Mouse (Mus musculus): ENCODE measurements at regions not wholly inside any gene's neighbourhood (a gene's known extent, or its start where the extent isn't known, plus 50 kb on each side); places are given as distances from the start of the nearest gene placed in this dataset.
A peak's percentile ranks its signal among the peaks of the same experiment; 100 is the strongest.

- no peak overlapping the region for H3K4me2 ChIP-seq (ENCODE audit: low read depth)
- DNase-seq (peak; percentile 66), ATAC-seq (peak; percentile 27; the same call in 1 of the 2 replicates)
- no peaks in the 10 kb centered on the region; the same call in 1 of the 2 replicates for H3K4me1 ChIP-seq (ENCODE audit: insufficient read depth)
- H3K27ac ChIP-seq (ENCODE audit: low read depth, low read length) = no peak overlapping the region
- H3K4me3 ChIP-seq (ENCODE audit: low read depth, low read length) = no peak overlapping the region
- H3K9ac ChIP-seq = no peak overlapping the region
- no peak for TF ChIP-seq CTCF (IDR thresholded peaks at IDR 0.05; ENCODE audit: low read depth)
- no peaks in the 10 kb centered on the region for H3K27me3 ChIP-seq (ENCODE audit: insufficient read depth, low read length)
- no peaks in the 10 kb centered on the region for H3K36me3 ChIP-seq (ENCODE audit: insufficient read depth)
- H3K9me3 ChIP-seq (ENCODE audit: low read length) = 0 out of 2 replicates have a peak, but pooled peaks cover 3% of the 10 kb centered on the region
- WGBS = 23% methylated on average over 4 of the region's 4 CpGs
Measured at GRCm38 (mm10) chr2:171846826-171847492, 196.3 kb downstream of the Cbln4 start.

GRCm38 (mm10) chr2:171840058-171840713 is 203.1 kb downstream of the Cbln4 start:
- no peak for TF ChIP-seq CTCF (IDR thresholded peaks at IDR 0.05; ENCODE audit: low read depth)
- no peaks in the 10 kb centered on the region for H3K36me3 ChIP-seq (ENCODE audit: insufficient read depth)
- no peaks in the 10 kb centered on the region for H3K4me1 ChIP-seq (ENCODE audit: insufficient read depth)
- no peak for ATAC-seq
- no peak overlapping the region for H3K4me3 ChIP-seq (ENCODE audit: low read depth, low read length)
- 33% methylated on average over 14 of the region's 14 CpGs for WGBS
- H3K9ac ChIP-seq = no peak overlapping the region
- H3K27ac ChIP-seq (ENCODE audit: low read depth, low read length) = no peak overlapping the region
- no peak for DNase-seq
- no peak overlapping the region for H3K4me2 ChIP-seq (ENCODE audit: low read depth)
- H3K9me3 ChIP-seq (ENCODE audit: low read length) = no peaks in the 10 kb centered on the region
- no peaks in the 10 kb centered on the region for H3K27me3 ChIP-seq (ENCODE audit: insufficient read depth, low read length)

- Histone ChIP-seq H3K27me3 (ENCODE audit: insufficient read depth, low read length) (no peaks in the 10 kb centered on the region), H3K4me2 (ENCODE audit: low read depth) (no peak overlapping the region), H3K4me1 (ENCODE audit: insufficient read depth) (peaks cover 4% of the 10 kb centered on the region; the same call in 1 of the 2 replicates), H3K36me3 (ENCODE audit: insufficient read depth) (no peaks in the 10 kb centered on the region), H3K27ac (ENCODE audit: low read depth, low read length) (no peak overlapping the region), H3K9me3 (ENCODE audit: low read length) (no peaks in the 10 kb centered on the region), H3K9ac (no peak overlapping the region), H3K4me3 (ENCODE audit: low read depth, low read length) (no peak overlapping the region)
- WGBS = 40% methylated on average over 6 of the region's 6 CpGs
- no peak for TF ChIP-seq CTCF (IDR thresholded peaks at IDR 0.05; ENCODE audit: low read depth)
- DNase-seq (no peak), ATAC-seq (no peak)
Measured at GRCm38 (mm10) chr2:171822156-171822555, 221.1 kb downstream of the Cbln4 start.

GRCm38 (mm10) chr2:171818504-171818903 is 224.8 kb downstream of the Cbln4 start:
- no peaks in the 10 kb centered on the region for H3K36me3 ChIP-seq (ENCODE audit: insufficient read depth)
- peaks cover 6% of the 10 kb centered on the region; the same call in 1 of the 2 replicates for H3K4me1 ChIP-seq (ENCODE audit: insufficient read depth)
- no peak for TF ChIP-seq CTCF (IDR thresholded peaks at IDR 0.05; ENCODE audit: low read depth)
- ATAC-seq = peak; percentile 47; the same call in 1 of the 2 replicates
- no peak overlapping the region for H3K9ac ChIP-seq
- peak; percentile 63 for DNase-seq
- no peak overlapping the region for H3K4me2 ChIP-seq (ENCODE audit: low read depth)
- H3K27ac ChIP-seq (ENCODE audit: low read depth, low read length) = no peak overlapping the region
- WGBS = 34% methylated on average over 8 of the region's 8 CpGs
- no peaks in the 10 kb centered on the region for H3K9me3 ChIP-seq (ENCODE audit: low read length)
- H3K27me3 ChIP-seq (ENCODE audit: insufficient read depth, low read length) = no peaks in the 10 kb centered on the region
- no peak overlapping the region for H3K4me3 ChIP-seq (ENCODE audit: low read depth, low read length)

GRCm38 (mm10) chr2:171816685-171817419 is 226.4 kb downstream of the Cbln4 start:
- WGBS = 73% methylated on average over 10 of the region's 10 CpGs
- Histone ChIP-seq H3K9ac (no peak overlapping the region), H3K4me1 (ENCODE audit: insufficient read depth) (peaks cover 6% of the 10 kb centered on the region; the same call in 1 of the 2 replicates), H3K9me3 (ENCODE audit: low read length) (no peaks in the 10 kb centered on the region), H3K4me3 (ENCODE audit: low read depth, low read length) (no peak overlapping the region), H3K27ac (ENCODE audit: low read depth, low read length) (0 out of 2 replicates have a peak overlapping the region, but pooled peaks have one; percentile 21), H3K4me2 (ENCODE audit: low read depth) (no peak overlapping the region), H3K27me3 (ENCODE audit: insufficient read depth, low read length) (no peaks in the 10 kb centered on the region), H3K36me3 (ENCODE audit: insufficient read depth) (no peaks in the 10 kb centered on the region)
- ATAC-seq (peak; percentile 94), DNase-seq (peak; percentile 86)
- TF ChIP-seq CTCF (IDR thresholded peaks at IDR 0.05; ENCODE audit: low read depth) = no peak

- no peak overlapping the region for H3K4me2 ChIP-seq (ENCODE audit: low read depth)
- H3K4me3 ChIP-seq (ENCODE audit: low read depth, low read length) = no peak overlapping the region
- TF ChIP-seq CTCF (IDR thresholded peaks at IDR 0.05; ENCODE audit: low read depth) = no peak
- H3K9me3 ChIP-seq (ENCODE audit: low read length) = no peaks in the 10 kb centered on the region
- peaks cover 6% of the 10 kb centered on the region; the same call in 1 of the 2 replicates for H3K4me1 ChIP-seq (ENCODE audit: insufficient read depth)
- no peak overlapping the region for H3K9ac ChIP-seq
- ATAC-seq (peak; percentile 52), DNase-seq (peak; percentile 51)
- 46% methylated on average over 3 of the region's 3 CpGs for WGBS
- no peak overlapping the region for H3K27ac ChIP-seq (ENCODE audit: low read depth, low read length)
- no peaks in the 10 kb centered on the region for H3K36me3 ChIP-seq (ENCODE audit: insufficient read depth)
- H3K27me3 ChIP-seq (ENCODE audit: insufficient read depth, low read length) = no peaks in the 10 kb centered on the region
Measured at GRCm38 (mm10) chr2:171812701-171813100, 230.6 kb downstream of the Cbln4 start.
